Mouse (Mus musculus): Measurements from ENCODE around the gene Nppa. TPM values are rescaled to one million over a fixed set of nuclear protein-coding genes. Genes with fewer than 3 reads are reported as not detected.
"Not testable (repeated sequence)": the region's sequence is repeated elsewhere in the genome, so short reads cannot be mapped to it uniquely, and the experiment has no call there.

Gene Nppa
- total and polyA plus RNA-seq, 2 experiments: not detected

GRCm38 (mm10) chr4:148044113-148044512 lies 43.6 kb downstream of the Nppa start:
- no peak for TF ChIP-seq CTCF (IDR thresholded peaks at IDR 0.05; ENCODE audit: low read depth, low read length)
- TF ChIP-seq POLR2A (IDR thresholded peaks at IDR 0.05; ENCODE audit: extremely low read depth, insufficient read depth, low read length): no peak
- Histone ChIP-seq H3K79me2 (ENCODE audit: control insufficient read depth, insufficient read depth, low read length) (no peaks in the 10 kb centered on the region; the same call in 1 of the 2 replicates), H3K9ac (ENCODE audit: low read depth, low read length) (no peak overlapping the region), H3K27ac (replicated peaks; ENCODE audit: insufficient read depth, low read depth, low read length) (no peak overlapping the region), H3K36me3 (ENCODE audit: control insufficient read depth, insufficient read depth, low read length) (peaks cover 12% of the 10 kb centered on the region; the same call in 1 of the 2 replicates), H3K27me3 (ENCODE audit: control insufficient read depth, insufficient read depth, low read length) (no peaks in the 10 kb centered on the region), H3K4me1 (ENCODE audit: control insufficient read depth, insufficient read depth, low read length) (peaks cover 20% of the 10 kb centered on the region), H3K4me3 (ENCODE audit: insufficient read depth, low read depth, low read length) (no peak overlapping the region)
- DNase-seq (ENCODE audit: extremely low read depth, low read depth, low spot score): no peak
- WGBS: 96% methylated on average over 2 of the region's 2 CpGs

GRCm38 (mm10) chr4:148046450-148047031 lies 46.0 kb downstream of the Nppa start:
- peaks cover 14% of the 10 kb centered on the region; the same call in 1 of the 2 replicates for H3K36me3 ChIP-seq (ENCODE audit: control insufficient read depth, insufficient read depth, low read length)
- no peak overlapping the region for H3K27ac ChIP-seq (replicated peaks; ENCODE audit: insufficient read depth, low read depth, low read length)
- TF ChIP-seq CTCF (IDR thresholded peaks at IDR 0.05; ENCODE audit: low read depth, low read length): no peak
- no peak overlapping the region for H3K9ac ChIP-seq (ENCODE audit: low read depth, low read length)
- no peaks in the 10 kb centered on the region for H3K27me3 ChIP-seq (ENCODE audit: control insufficient read depth, insufficient read depth, low read length)
- no peaks in the 10 kb centered on the region for H3K79me2 ChIP-seq (ENCODE audit: control insufficient read depth, insufficient read depth, low read length)
- no peak overlapping the region for H3K4me3 ChIP-seq (ENCODE audit: insufficient read depth, low read depth, low read length)
- DNase-seq (ENCODE audit: extremely low read depth, low read depth, low spot score): no peak
- 68% methylated on average over 4 of the region's 4 CpGs for WGBS
- H3K4me1 ChIP-seq (ENCODE audit: control insufficient read depth, insufficient read depth, low read length): peaks cover 5% of the 10 kb centered on the region

GRCm38 (mm10) chr4:148050396-148050914 lies 49.9 kb downstream of the Nppa start:
- H3K79me2 ChIP-seq (ENCODE audit: control insufficient read depth, insufficient read depth, low read length); DNase-seq (ENCODE audit: extremely low read depth, low read depth, low spot score); H3K4me1 ChIP-seq (ENCODE audit: control insufficient read depth, insufficient read depth, low read length); H3K27ac ChIP-seq (replicated peaks; ENCODE audit: insufficient read depth, low read depth, low read length); H3K4me3 ChIP-seq (ENCODE audit: insufficient read depth, low read depth, low read length); H3K9ac ChIP-seq (ENCODE audit: low read depth, low read length); H3K27me3 ChIP-seq (ENCODE audit: control insufficient read depth, insufficient read depth, low read length): not testable (repeated sequence)
- WGBS: 87% methylated on average over 3 of the region's 3 CpGs
- H3K36me3 ChIP-seq (ENCODE audit: control insufficient read depth, insufficient read depth, low read length): peaks cover 23% of the 10 kb centered on the region; the same call in 1 of the 2 replicates

- H3K9ac ChIP-seq (ENCODE audit: low read depth, low read length): no peak overlapping the region
- no peak overlapping the region for H3K4me3 ChIP-seq (ENCODE audit: insufficient read depth, low read depth, low read length)
- H3K36me3 ChIP-seq (ENCODE audit: control insufficient read depth, insufficient read depth, low read length): peaks cover 23% of the 10 kb centered on the region; the same call in 1 of the 2 replicates
- no peaks in the 10 kb centered on the region for H3K27me3 ChIP-seq (ENCODE audit: control insufficient read depth, insufficient read depth, low read length)
- 96% methylated on average over 13 of the region's 13 CpGs for WGBS
- H3K79me2 ChIP-seq (ENCODE audit: control insufficient read depth, insufficient read depth, low read length): no peaks in the 10 kb centered on the region
- H3K27ac ChIP-seq (replicated peaks; ENCODE audit: insufficient read depth, low read depth, low read length): no peak overlapping the region
- TF ChIP-seq CTCF (IDR thresholded peaks at IDR 0.05; ENCODE audit: low read depth, low read length): no peak
- no peak for TF ChIP-seq POLR2A (IDR thresholded peaks at IDR 0.05; ENCODE audit: extremely low read depth, insufficient read depth, low read length)
- DNase-seq (ENCODE audit: extremely low read depth, low read depth, low spot score): no peak
- peaks cover 7% of the 10 kb centered on the region for H3K4me1 ChIP-seq (ENCODE audit: control insufficient read depth, insufficient read depth, low read length)
These were observed 50.7 kb downstream of the Nppa start for GRCm38 (mm10) chr4:148051046-148051776.

Other genes with a start within 250 kb of the Nppa start
- 1.6 and 2.6 TPM in 2 replicates for gene Zfp984, start 190.9 kb upstream of the Nppa start, total RNA-seq (2014; rRNA removed)
- 0.05 and 0.20 TPM in 2 replicates for gene Zfp984, start 190.9 kb upstream of the Nppa start, polyA plus RNA-seq (2012; rRNA removed)
- 3.8 and 4.9 TPM in 2 replicates for gene Zfp933, start 152.4 kb upstream of the Nppa start, total RNA-seq (2014; rRNA removed)
- 0.56 and 0.61 TPM in 2 replicates for gene Zfp933, start 152.4 kb upstream of the Nppa start, polyA plus RNA-seq (2012; rRNA removed)
- 11.4 and 12.1 TPM in 2 replicates for gene Miip, start 131.9 kb upstream of the Nppa start, total RNA-seq (2014; rRNA removed)
- 28.4 and 44.3 TPM in 2 replicates for gene Miip, start 131.9 kb upstream of the Nppa start, polyA plus RNA-seq (2012; rRNA removed)
- 3.0 and 3.5 TPM in 2 replicates for gene Fv1, start 131.7 kb upstream of the Nppa start, total RNA-seq (2014; rRNA removed)
- gene Fv1, start 131.7 kb upstream of the Nppa start, polyA plus RNA-seq (2012; rRNA removed): 0.57 and 0.61 TPM in 2 replicates
- 36.6 and 37.7 TPM in 2 replicates for gene Mfn2, start 96.0 kb upstream of the Nppa start, total RNA-seq (2014; rRNA removed)
- 49.4 and 50.3 TPM in 2 replicates for gene Mfn2, start 96.0 kb upstream of the Nppa start, polyA plus RNA-seq (2012; rRNA removed)
- gene Plod1, start 64.0 kb upstream of the Nppa start, total RNA-seq (2014; rRNA removed): 24.5 and 27.3 TPM in 2 replicates
- gene Plod1, start 64.0 kb upstream of the Nppa start, polyA plus RNA-seq (2012; rRNA removed): 32.9 and 38.3 TPM in 2 replicates
- 13.5 and 16.8 TPM in 2 replicates for gene 2510039O18Rik, start 59.8 kb upstream of the Nppa start, total RNA-seq (2014; rRNA removed)
- gene 2510039O18Rik, start 59.8 kb upstream of the Nppa start, polyA plus RNA-seq (2012; rRNA removed): 36.6 and 40.1 TPM in 2 replicates
- not detected in 2 replicates for gene Nppb, start 14.9 kb upstream of the Nppa start, total RNA-seq (2014; rRNA removed)
- not detected in 2 replicates for gene Nppb, start 14.9 kb upstream of the Nppa start, polyA plus RNA-seq (2012; rRNA removed)
- gene Clcn6, start 38.1 kb downstream of the Nppa start, total RNA-seq (2014; rRNA removed): 1.8 and 2.8 TPM in 2 replicates
- 2.0 and 5.3 TPM in 2 replicates for gene Clcn6, start 38.1 kb downstream of the Nppa start, polyA plus RNA-seq (2012; rRNA removed)
- 4.1 and 6.2 TPM in 2 replicates for gene Mthfr, start 38.4 kb downstream of the Nppa start, total RNA-seq (2014; rRNA removed)
- gene Mthfr, start 38.4 kb downstream of the Nppa start, polyA plus RNA-seq (2012; rRNA removed): 11.8 and 12.9 TPM in 2 replicates
- gene Agtrap, start 87.3 kb downstream of the Nppa start, total RNA-seq (2014; rRNA removed): 2.1 and 2.4 TPM in 2 replicates
- gene Agtrap, start 87.3 kb downstream of the Nppa start, polyA plus RNA-seq (2012; rRNA removed): 3.7 TPM in 2 replicates
- 8.1 and 8.9 TPM in 2 replicates for gene Mad2l2, start 129.7 kb downstream of the Nppa start, total RNA-seq (2014; rRNA removed)
- gene Mad2l2, start 129.7 kb downstream of the Nppa start, polyA plus RNA-seq (2012; rRNA removed): 49.6 and 58.5 TPM in 2 replicates
- gene Draxin, start 130.0 kb downstream of the Nppa start, total RNA-seq (2014; rRNA removed): not detected in 2 replicates
- not detected in 2 replicates for gene Draxin, start 130.0 kb downstream of the Nppa start, polyA plus RNA-seq (2012; rRNA removed)
- gene Fbxo6, start 151.4 kb downstream of the Nppa start, total RNA-seq (2014; rRNA removed): 35.0 and 38.7 TPM in 2 replicates
- gene Fbxo6, start 151.4 kb downstream of the Nppa start, polyA plus RNA-seq (2012; rRNA removed): 91.9 and 97.2 TPM in 2 replicates
- gene Fbxo44, start 159.8 kb downstream of the Nppa start, total RNA-seq (2014; rRNA removed): 1.9 and 2.7 TPM in 2 replicates
- 2.2 and 3.4 TPM in 2 replicates for gene Fbxo44, start 159.8 kb downstream of the Nppa start, polyA plus RNA-seq (2012; rRNA removed)
- 0.18 TPM in 1 of 2 replicates, not detected in the other for gene Fbxo2, start 159.9 kb downstream of the Nppa start, total RNA-seq (2014; rRNA removed)
- 0.14 and 0.23 TPM in 2 replicates for gene Fbxo2, start 159.9 kb downstream of the Nppa start, polyA plus RNA-seq (2012; rRNA removed)